Mouse (Mus musculus) CH12.LX (cell line): ENCODE data around the gene Syt11. TPM values are rescaled to one million over a fixed set of nuclear protein-coding genes. Genes with fewer than 3 reads are reported as not detected.

Experiments used
- DNase-seq: peaks from one replicate; pipeline ENCODE4 v3.0.0-alpha.2; 2013; ENCODE audit errors: extremely low read depth
- H3K27ac ChIP-seq: 2 replicates; pipeline ENCODE4 v1.5.1; 2012; ENCODE audit warnings: low read depth, mild to moderate bottlenecking, control low read depth, moderate library complexity; ENCODE audit not compliant: insufficient read depth
- H3K27me3 ChIP-seq: replicated peaks from 2 replicates; pipeline ENCODE3; 2012; ENCODE audit warnings: inconsistent platforms
- H3K36me3 ChIP-seq, 2 experiments: replicated peaks in 1 of 2; 2 replicates each; pipeline versions ENCODE3 to v1.6.1; 2012; ENCODE audit warnings: inconsistent platforms in 1 of 2, low read length in 1 of 2, mild to moderate bottlenecking in 1 of 2, mixed read lengths in 1 of 2, moderate library complexity in 1 of 2; ENCODE audit not compliant: control insufficient read depth in 1 of 2, insufficient read depth in 1 of 2
- H3K4me1 ChIP-seq, 2 experiments: 2 replicates each; pipeline ENCODE4 v1.6.1; 2012; ENCODE audit warnings: inconsistent platforms in 1 of 2, moderate library complexity in 1 of 2; ENCODE audit not compliant: insufficient read depth in 2 of 2, control insufficient read depth in 1 of 2
- H3K4me2 ChIP-seq: 2 replicates; pipeline ENCODE4 v1.6.1; 2012; ENCODE audit warnings: low read depth, mild to moderate bottlenecking, control low read depth; ENCODE audit not compliant: poor library complexity, insufficient read depth, severe bottlenecking
- H3K4me3 ChIP-seq, 3 experiments: fragments of 150-350 bp in 1 of 3; sonication (generic) in 1 of 3; replicated peaks in 1 of 3; 2 replicates each; pipeline versions ENCODE3 to v1.5.1; 2011 to 2012; ENCODE audit warnings: low read depth in 2 of 3, low read length in 2 of 3, mild to moderate bottlenecking in 2 of 3, moderate library complexity in 2 of 3, control low read depth in 1 of 3, improper control_type of control experiment in 1 of 3, inconsistent platforms in 1 of 3, mixed read lengths in 1 of 3; ENCODE audit not compliant: poor library complexity in 1 of 3
- H3K79me2 ChIP-seq: replicated peaks from 2 replicates; pipeline ENCODE4 v1.6.1; 2012; ENCODE audit warnings: mild to moderate bottlenecking, moderate library complexity; ENCODE audit not compliant: control insufficient read depth, poor library complexity, insufficient read depth, severe bottlenecking; ENCODE audit errors: extremely low read depth
- H3K9ac ChIP-seq: 2 replicates; pipeline ENCODE4 v1.6.1; 2012; ENCODE audit warnings: low read depth, mild to moderate bottlenecking, control low read depth, moderate library complexity; ENCODE audit not compliant: insufficient read depth
- H3K9me3 ChIP-seq: replicated peaks from 2 replicates; pipeline ENCODE3; 2012; ENCODE audit warnings: low read length, inconsistent platforms, mixed read lengths
- BHLHE40 ChIP-seq: IDR thresholded peaks from 2 replicates; pipeline ENCODE4 v1.6.1; 2011; ENCODE audit warnings: mild to moderate bottlenecking, low read depth, low read length, improper control_type of control experiment
- CTCF ChIP-seq, 2 experiments: IDR thresholded peaks in 1 of 2; conservative IDR thresholded peaks in 1 of 2; 2 replicates each; pipeline ENCODE4 v1.5.1; 2011 to 2012; ENCODE audit warnings: low read depth in 2 of 2, low read length in 2 of 2, improper control_type of control experiment in 1 of 2, inconsistent platforms in 1 of 2, mild to moderate bottlenecking in 1 of 2, moderate library complexity in 1 of 2
- ELF1 ChIP-seq: IDR thresholded peaks from 2 replicates; pipeline ENCODE4 v1.6.1; 2014; ENCODE audit warnings: low read depth, mild to moderate bottlenecking, inconsistent platforms, low read length, improper control_type of control experiment
- GABPA ChIP-seq: IDR thresholded peaks from 2 replicates; pipeline ENCODE4 v1.6.1; 2012; ENCODE audit warnings: low read depth, low read length, improper control_type of control experiment, inconsistent platforms; ENCODE audit not compliant: insufficient replicate concordance
- HCFC1 ChIP-seq: IDR thresholded peaks from 2 replicates; pipeline ENCODE4 v1.6.1; 2012; ENCODE audit warnings: low read depth, mild to moderate bottlenecking, inconsistent platforms, low read length, improper control_type of control experiment
- IRF4 ChIP-seq: IDR thresholded peaks from 2 replicates; pipeline ENCODE4 v1.6.1; 2014; ENCODE audit warnings: low read depth, mild to moderate bottlenecking, inconsistent platforms, low read length, improper control_type of control experiment
- JUN ChIP-seq: IDR thresholded peaks from 2 replicates; pipeline ENCODE4 v1.6.1; 2011; ENCODE audit warnings: low read depth, mild to moderate bottlenecking, low read length, improper control_type of control experiment, moderate library complexity; ENCODE audit not compliant: insufficient read depth
- KAT2A ChIP-seq: IDR thresholded peaks from 2 replicates; pipeline ENCODE4 v1.6.1; 2012; ENCODE audit warnings: low read length, improper control_type of control experiment, inconsistent platforms; ENCODE audit not compliant: insufficient replicate concordance
- MAFK ChIP-seq: IDR thresholded peaks from 2 replicates; pipeline ENCODE4 v1.6.1; 2011; ENCODE audit warnings: low read length, improper control_type of control experiment; ENCODE audit not compliant: insufficient replicate concordance
- MAX ChIP-seq: IDR thresholded peaks from 2 replicates; pipeline ENCODE4 v1.6.1; 2011; ENCODE audit warnings: low read length, improper control_type of control experiment
- MEF2A ChIP-seq: IDR thresholded peaks from 2 replicates; pipeline ENCODE4 v1.6.1; 2014; ENCODE audit warnings: low read depth, mild to moderate bottlenecking, inconsistent platforms, low read length, improper control_type of control experiment, borderline replicate concordance
- MXI1 ChIP-seq: IDR thresholded peaks from 2 replicates; pipeline ENCODE4 v1.6.1; 2011; ENCODE audit warnings: mild to moderate bottlenecking, low read depth, low read length, improper control_type of control experiment
- NRF1 ChIP-seq: IDR thresholded peaks from 2 replicates; pipeline ENCODE4 v1.6.1; 2014; ENCODE audit warnings: low read depth, mild to moderate bottlenecking, inconsistent platforms, low read length, improper control_type of control experiment, moderate library complexity
- POLR2A ChIP-seq: IDR thresholded peaks from 2 replicates; pipeline ENCODE4 v1.6.1; 2011; ENCODE audit warnings: low read depth, mild to moderate bottlenecking, improper control_type of control experiment, low read length
- POLR2AphosphoS2 ChIP-seq: IDR thresholded peaks from 2 replicates; pipeline ENCODE4 v1.6.1; 2011; ENCODE audit warnings: low read depth, low read length, improper control_type of control experiment
- RAD21 ChIP-seq: IDR thresholded peaks from 2 replicates; pipeline ENCODE4 v1.6.1; 2011; ENCODE audit warnings: low read depth, mild to moderate bottlenecking, low read length, improper control_type of control experiment, moderate library complexity
- SIN3A ChIP-seq: IDR thresholded peaks from 2 replicates; pipeline ENCODE4 v1.6.1; 2012; ENCODE audit warnings: low read length, improper control_type of control experiment, inconsistent platforms
- SMC3 ChIP-seq: IDR thresholded peaks from 2 replicates; pipeline ENCODE4 v1.6.1; 2011; ENCODE audit warnings: low read depth, low read length, improper control_type of control experiment
- TBP ChIP-seq: conservative IDR thresholded peaks from 2 replicates; pipeline ENCODE4 v1.6.1; 2011; ENCODE audit warnings: low read depth, low read length, improper control_type of control experiment
- TCF12 ChIP-seq: IDR thresholded peaks from 2 replicates; pipeline ENCODE4 v1.6.1; 2014; ENCODE audit warnings: low read depth, mild to moderate bottlenecking, inconsistent platforms, low read length, improper control_type of control experiment
- UBTF ChIP-seq: IDR thresholded peaks from 2 replicates; pipeline ENCODE4 v1.6.1; 2012; ENCODE audit warnings: low read depth, mild to moderate bottlenecking, inconsistent platforms, low read length, improper control_type of control experiment, moderate library complexity
- USF1 ChIP-seq: IDR thresholded peaks from 2 replicates; pipeline ENCODE4 v1.6.1; 2014; ENCODE audit warnings: low read depth, mild to moderate bottlenecking, inconsistent platforms, low read length, improper control_type of control experiment
- USF2 ChIP-seq: conservative IDR thresholded peaks from 2 replicates; pipeline ENCODE4 v1.6.1; 2011; ENCODE audit warnings: low read depth, low read length, improper control_type of control experiment
- ZC3H11A ChIP-seq: IDR thresholded peaks from 2 replicates; pipeline ENCODE4 v1.6.1; 2012; ENCODE audit warnings: low read depth, mild to moderate bottlenecking, inconsistent platforms, low read length, improper control_type of control experiment
- ZMIZ1 ChIP-seq: IDR thresholded peaks from 2 replicates; pipeline ENCODE4 v1.6.1; 2012; ENCODE audit warnings: low read depth, mild to moderate bottlenecking, inconsistent platforms, low read length, improper control_type of control experiment
- dilution Hi-C: fragments of 300-500 bp; cut with MboI; formaldehyde crosslinking; loops from 2 replicates; pipeline ENCODE4 v1.14.3; 2020; ENCODE audit warnings: low sequenced_read_pairs; ENCODE audit not compliant: extremely low pct_unique_long_range_greater_than_20kb, extremely low pct_ligation_motif_present
- in situ Hi-C: fragments of 300-500 bp; cut with MboI; formaldehyde crosslinking; loops from 3 replicates; pipeline ENCODE4 v1.14.3; 2019; ENCODE audit warnings: low sequenced_read_pairs, low pct_ligation_motif_present, low pct_unique_long_range_greater_than_20kb, mixed read lengths
- polyA plus RNA-seq: library from polyadenylated mRNA; unstranded; fragments of >175 nt; gene quantifications from 2 replicates; pipeline ENCODE4 v1.2.1, GENCODE M21; 2012; ENCODE audit warnings: low read depth; ENCODE audit not compliant: insufficient read length
- total RNA-seq, 2 experiments: library from RNA; depleted of rRNA; stranded (reverse); fragments of 300-350 nt in 1 of 2; fragments of >200 nt in 1 of 2; gene quantifications; 2 replicates each; pipeline ENCODE4 v1.2.3; 2012 to 2014

Gene Syt11
- total and polyA plus RNA-seq, 3 experiments, result 3.8 to 8.8 (median 5.7) TPM

- peaks cover 25 to 55% of the 10 kb centered on the region in 2 experiments for H3K36me3 ChIP-seq
- peak within 1 kb of the TSS; percentile 62 to 95 (median 85) for H3K4me3 ChIP-seq
- H3K79me2 ChIP-seq, result no peaks in the 10 kb centered on the region
- in situ Hi-C loops (loop anchor here (5.0 kb wide), 1 partner anchor 36 kb away; no protein-coding TSS in a partner anchor), dilution Hi-C loops (no loop called here)
- H3K4me1 ChIP-seq, result peaks cover 6 to 49% of the 10 kb centered on the region in 2 experiments
- peak; percentile 79 for DNase-seq
- H3K9ac ChIP-seq, result peak within 1 kb of the TSS; percentile 64
- H3K27me3 ChIP-seq, result no peaks in the 10 kb centered on the region
- no peaks in the 10 kb centered on the region for H3K9me3 ChIP-seq
- H3K27ac ChIP-seq, result peak within 1 kb of the TSS; percentile 35; the same call in 1 of the 2 replicates
- peak within 1 kb of the TSS; percentile 14; the same call in 1 of the 2 replicates for H3K4me2 ChIP-seq
- TF ChIP-seq SIN3A (peak; percentile 46; the same call in 1 of the 2 replicates), ELF1 (peak; percentile 31; the same call in 1 of the 2 replicates), POLR2AphosphoS2 (no peak), ZC3H11A (no peak), POLR2A (peak; percentile 63), USF1 (no peak), MXI1 (peak; percentile 48; the same call in 1 of the 2 replicates), BHLHE40 (0 out of 2 replicates have a peak, but pooled peaks have one; percentile 32), TBP (no peak), RAD21 (no peak), NRF1 (0 out of 2 replicates have a peak, but pooled peaks have one; percentile 30), MEF2A (0 out of 2 replicates have a peak, but pooled peaks have one; percentile 38), CTCF (conservative IDR thresholded peaks at IDR 0.05 in 1 of 2, IDR thresholded peaks at IDR 0.05 in 1 of 2; ENCODE audit: low read depth in 2 of 2, low read length in 2 of 2) (no peak), KAT2A (0 out of 2 replicates have a peak, but pooled peaks have one; percentile 16), HCFC1 (peak; percentile 16; the same call in 1 of the 2 replicates), MAX (peak; percentile 45), UBTF (no peak), JUN (no peak), SMC3 (no peak), TCF12 (0 out of 2 replicates have a peak, but pooled peaks have one; percentile 52), MAFK (no peak), IRF4 (no peak), ZMIZ1 (no peak), GABPA (no peak), USF2 (no peak)
These were observed 58.4 kb downstream of the Syt11 start, which contains the start of gene Rit1 for GRCm38 (mm10) chr3:88716399-88717197. Rit1 (plus strand) TSS chr3:88716838.
